Mouse (Mus musculus) bone marrow macrophage, adult 2 months (primary cell): ENCODE measurements at regions not wholly inside any gene's neighbourhood (a gene's known extent, or its start where the extent isn't known, plus 50 kb on each side); places are given as distances from the start of the nearest gene placed in this dataset.

ENCODE experiments used
- H3K27ac ChIP-seq: 2 replicates; pipeline ENCODE4 v1.5.1; 2012; ENCODE audit warnings: low read depth, low read length; ENCODE audit not compliant: insufficient read depth
- H3K4me1 ChIP-seq: 2 replicates; pipeline ENCODE4 v1.6.1; 2012; ENCODE audit warnings: low read length; ENCODE audit not compliant: control insufficient read depth, insufficient read depth
- H3K4me3 ChIP-seq: 2 replicates; pipeline ENCODE4 v1.5.1; 2012; ENCODE audit warnings: mild to moderate bottlenecking, low read length, moderate library complexity; ENCODE audit not compliant: insufficient read depth
- CTCF ChIP-seq: IDR thresholded peaks from 2 replicates; pipeline ENCODE4 v1.5.1; 2012; ENCODE audit warnings: low read depth, mild to moderate bottlenecking, low read length, moderate library complexity
- POLR2A ChIP-seq: IDR thresholded peaks from 2 replicates; pipeline ENCODE4 v1.6.1; 2012; ENCODE audit warnings: mild to moderate bottlenecking, low read depth, low read length, borderline replicate concordance

DNA sequence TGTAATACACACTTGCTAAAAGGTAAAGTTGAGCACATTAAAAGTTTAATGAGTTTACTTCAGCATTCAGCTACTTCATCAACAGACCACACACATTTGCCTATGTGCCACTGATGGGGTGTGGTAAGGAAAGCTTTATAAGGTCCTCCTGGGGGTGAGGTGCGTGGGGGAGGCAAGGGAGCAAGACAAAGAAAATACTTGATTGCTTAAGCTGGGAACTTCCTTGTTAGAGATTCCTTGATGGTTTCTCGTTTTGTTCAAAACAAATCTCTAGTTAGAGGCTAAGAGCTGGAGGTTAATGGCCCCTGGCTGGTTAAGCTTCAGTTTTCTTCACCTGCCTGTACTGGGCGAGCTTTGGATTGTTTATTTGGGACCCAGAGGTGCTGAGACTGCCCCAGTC is 220.7 kb downstream of the Maf start:
- Histone ChIP-seq H3K27ac (peak overlapping the region; percentile 56), H3K4me1 (peaks cover 41% of the 10 kb centered on the region), H3K4me3 (no peak overlapping the region)
- no peak for TF ChIP-seq POLR2A
- no peak for TF ChIP-seq CTCF

DNA sequence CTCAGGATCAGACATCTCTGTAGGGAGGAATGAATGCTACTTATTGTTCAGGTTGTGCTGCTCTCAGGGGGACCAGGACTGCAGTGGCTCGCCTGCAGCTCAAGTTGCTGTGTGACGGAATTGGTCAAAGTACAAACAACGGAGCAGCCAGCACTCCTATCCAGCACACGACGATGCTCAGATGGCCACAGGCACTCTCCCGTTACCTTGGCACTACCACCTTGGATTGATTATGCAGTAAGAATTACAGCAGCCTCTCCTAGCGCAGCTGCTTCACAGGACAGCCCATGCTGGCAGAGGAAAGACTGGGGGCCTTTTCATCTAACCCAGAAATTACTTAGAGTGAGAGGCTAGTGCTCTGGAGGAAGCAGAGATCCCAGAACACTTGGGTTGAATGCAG is 226.5 kb downstream of the Maf start:
- Histone ChIP-seq H3K27ac (no peak overlapping the region), H3K4me3 (no peak overlapping the region), H3K4me1 (peaks cover 3% of the 10 kb centered on the region)
- TF ChIP-seq POLR2A = no peak
- no peak for TF ChIP-seq CTCF

DNA sequence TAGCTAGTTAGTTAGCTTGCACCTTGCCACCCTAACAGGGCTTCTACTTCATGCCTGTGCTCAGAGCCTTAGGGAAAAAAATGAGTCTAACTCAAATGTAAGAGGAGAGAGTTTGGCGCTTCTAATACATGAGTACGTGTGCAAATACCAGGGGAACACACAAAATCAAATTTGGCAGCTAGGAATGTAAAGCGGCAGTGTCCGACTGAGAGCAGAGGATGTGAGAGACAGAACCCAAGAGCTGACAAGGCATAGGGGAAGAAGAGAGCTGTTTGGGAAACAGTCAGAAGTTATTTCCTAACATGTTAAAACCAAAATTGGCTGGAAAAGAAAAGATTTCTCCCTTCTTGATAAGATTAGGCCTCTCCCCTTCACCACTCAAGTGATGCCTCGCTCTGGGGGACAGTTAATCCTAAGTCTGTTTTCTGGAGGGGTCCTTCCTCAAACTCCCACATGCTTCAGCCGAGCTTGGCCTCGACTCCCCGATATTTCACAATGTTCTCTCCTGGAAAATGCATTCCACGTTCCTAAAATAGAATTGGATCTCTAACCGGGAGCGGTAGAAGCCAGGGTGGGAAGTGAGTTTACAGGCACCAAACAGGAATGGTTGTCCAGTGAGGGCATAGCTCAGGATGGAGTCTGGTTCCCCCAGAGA is 229.1 kb downstream of the Maf start:
- no peak overlapping the region for H3K27ac ChIP-seq

DNA sequence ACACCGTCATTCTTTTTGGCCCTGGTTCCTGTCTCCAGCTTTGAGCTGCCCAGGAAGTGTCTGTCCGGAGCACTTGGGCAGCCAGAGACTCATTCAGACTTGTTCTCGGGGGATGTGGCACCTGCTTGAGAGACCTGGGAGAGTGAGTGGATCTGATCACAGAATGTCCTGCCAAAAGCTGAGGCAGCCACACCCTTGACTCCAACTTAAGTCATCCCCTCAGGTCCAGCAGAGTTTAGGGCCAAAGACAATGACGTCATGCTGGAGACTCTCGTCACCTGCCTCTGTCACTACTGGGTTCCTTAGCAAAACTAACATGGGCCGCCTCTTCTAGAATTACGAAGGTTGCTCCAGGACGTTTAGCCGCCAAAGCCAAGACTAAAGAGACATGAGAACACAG is 231.5 kb downstream of the Maf start:
- H3K4me1 ChIP-seq = peaks cover 17% of the 10 kb centered on the region
- no peak overlapping the region for H3K27ac ChIP-seq
- no peak for TF ChIP-seq POLR2A
- no peak for TF ChIP-seq CTCF
- no peak overlapping the region for H3K4me3 ChIP-seq

More for the DNA sequence above, 229.1 kb downstream of the Maf start:
- no peak overlapping the region for H3K4me3 ChIP-seq
- TF ChIP-seq POLR2A = no peak
- no peak for TF ChIP-seq CTCF
- H3K4me1 ChIP-seq = 0 out of 2 replicates have a peak, but pooled peaks cover 2% of the 10 kb centered on the region

DNA sequence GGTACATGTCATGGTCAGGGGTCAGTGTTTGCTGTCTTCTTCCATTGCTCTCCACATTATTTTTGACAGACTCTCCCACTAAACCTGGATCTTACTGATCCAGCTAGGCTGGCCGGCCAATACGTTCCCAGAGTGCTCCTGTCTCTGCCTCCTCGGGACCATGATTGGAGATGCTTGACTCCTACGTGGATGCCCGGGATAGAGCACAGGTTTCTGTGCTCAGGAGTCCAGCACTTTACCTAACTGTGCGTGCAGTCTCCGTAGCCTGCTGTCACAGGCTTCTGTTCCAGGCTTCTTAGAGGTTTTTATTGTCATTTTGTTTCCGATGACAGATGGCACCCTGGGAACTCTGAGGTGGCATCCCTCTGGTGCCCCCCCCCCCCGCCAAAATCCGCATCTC is 232.4 kb downstream of the Maf start:
- H3K4me1 ChIP-seq = peaks cover 17% of the 10 kb centered on the region
- H3K27ac ChIP-seq = no peak overlapping the region
- TF ChIP-seq CTCF = no peak
- TF ChIP-seq POLR2A = no peak
- no peak overlapping the region for H3K4me3 ChIP-seq

DNA sequence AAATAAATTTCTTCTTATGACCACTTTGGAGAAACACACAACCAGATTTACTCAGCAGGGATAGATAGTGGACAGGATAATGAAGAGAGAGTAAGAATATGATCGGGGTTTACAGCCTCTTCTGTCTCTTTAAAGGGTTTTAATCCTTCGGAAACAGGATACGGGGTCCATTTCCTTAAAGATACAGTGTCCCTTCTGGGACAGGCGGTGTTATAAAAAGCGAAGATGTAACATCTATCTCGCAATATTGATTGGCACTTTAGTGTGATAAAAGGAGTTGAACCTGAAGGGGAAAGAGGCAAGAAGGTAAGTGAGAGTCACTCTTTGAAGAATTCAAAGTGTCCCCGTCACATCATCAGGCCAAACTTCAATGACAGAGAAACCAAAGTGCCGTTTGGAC is 233.6 kb downstream of the Maf start:
- Histone ChIP-seq H3K4me3 (no peak overlapping the region), H3K27ac (no peak overlapping the region), H3K4me1 (peaks cover 17% of the 10 kb centered on the region)
- TF ChIP-seq CTCF = no peak
- TF ChIP-seq POLR2A = no peak

DNA sequence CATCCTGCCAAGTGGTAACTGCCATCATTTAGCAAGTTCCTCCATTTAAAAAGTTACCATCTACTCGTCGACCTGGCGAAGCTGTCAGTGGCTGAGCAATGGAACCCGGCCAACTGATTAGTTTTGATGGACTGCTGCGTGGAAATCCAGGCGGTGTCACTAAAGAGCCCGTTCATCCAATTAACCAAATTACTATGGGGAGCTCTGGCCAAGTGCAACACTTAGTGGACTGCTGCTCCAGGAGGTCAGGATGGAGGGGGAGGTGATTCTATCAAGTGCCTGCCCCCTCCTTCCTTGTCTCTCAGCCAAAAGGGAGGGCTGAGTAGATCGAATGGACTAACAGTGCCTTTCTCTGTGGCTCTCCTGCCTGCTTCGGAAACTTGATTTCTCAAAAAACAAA is 241.0 kb downstream of the Maf start:
- H3K27ac ChIP-seq = no peak overlapping the region
- TF ChIP-seq POLR2A (no peak), CTCF (no peak)
- H3K4me3 ChIP-seq = no peak overlapping the region
- H3K4me1 ChIP-seq = 0 out of 2 replicates have a peak, but pooled peaks cover 2% of the 10 kb centered on the region

DNA sequence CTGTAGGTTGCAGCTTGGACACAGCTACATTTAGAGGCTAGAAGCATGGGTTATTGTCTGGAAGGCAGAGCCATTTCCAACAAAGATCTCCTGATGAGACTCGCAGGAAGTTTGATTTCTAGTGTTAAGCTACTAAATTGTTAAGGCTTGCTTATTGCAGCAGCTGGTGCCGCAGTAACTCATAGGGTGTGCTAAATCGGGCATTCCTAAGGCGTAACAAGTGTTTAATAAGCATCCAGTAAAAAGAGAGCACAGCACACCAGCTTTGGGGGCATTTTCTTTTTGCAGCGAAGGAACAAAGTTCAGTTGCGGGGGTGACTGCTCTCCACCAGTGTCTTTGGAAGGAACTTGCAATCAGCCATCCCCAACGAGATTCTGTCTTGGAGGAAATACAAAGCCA is 241.5 kb downstream of the Maf start:
- H3K4me1 ChIP-seq = no peaks in the 10 kb centered on the region
- H3K4me3 ChIP-seq = no peak overlapping the region
- H3K27ac ChIP-seq = no peak overlapping the region
- no peak for TF ChIP-seq CTCF
- TF ChIP-seq POLR2A = no peak

DNA sequence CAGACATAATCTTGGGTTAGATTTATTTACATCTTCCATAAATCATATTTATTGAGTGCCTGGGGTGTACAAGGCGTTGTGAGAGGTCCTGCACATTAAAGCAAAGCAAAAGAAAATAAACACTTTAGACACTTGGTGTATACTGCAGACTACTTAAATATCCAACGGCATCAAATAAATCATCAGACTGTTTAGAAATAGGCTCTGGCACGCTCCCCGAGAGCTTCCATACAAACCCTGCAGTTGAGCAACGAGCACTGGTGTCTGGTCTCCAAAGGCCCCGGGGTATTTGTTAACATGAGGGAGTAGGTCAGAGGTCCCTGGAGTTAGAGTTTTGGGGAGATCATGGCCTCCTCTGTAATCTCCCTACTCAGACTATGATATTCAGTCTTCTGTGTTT is 244.9 kb downstream of the Maf start:
- no peak overlapping the region for H3K4me3 ChIP-seq
- TF ChIP-seq CTCF (no peak), POLR2A (no peak)
- no peaks in the 10 kb centered on the region for H3K4me1 ChIP-seq
- no peak overlapping the region for H3K27ac ChIP-seq

DNA sequence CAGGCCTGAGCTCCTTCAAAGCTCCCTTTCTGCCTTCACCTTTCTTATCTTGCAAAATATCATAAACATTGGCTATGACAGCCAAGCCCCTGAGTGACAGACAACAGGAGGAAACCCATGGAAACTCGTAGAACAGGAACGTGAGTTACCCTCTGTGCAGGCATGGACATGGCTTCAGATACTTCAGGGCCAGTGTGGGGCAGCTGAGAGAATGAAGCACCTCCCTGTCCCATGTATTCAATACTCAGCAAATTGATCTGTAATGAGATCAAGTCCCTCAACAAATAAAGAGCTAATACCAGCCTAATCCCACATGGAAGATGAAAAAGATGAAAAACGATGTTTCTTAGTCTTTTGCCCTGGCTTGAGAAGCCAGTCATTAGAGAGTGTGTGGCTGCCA is 249.5 kb downstream of the Maf start:
- H3K4me3 ChIP-seq = no peak overlapping the region
- H3K27ac ChIP-seq = no peak overlapping the region
- TF ChIP-seq CTCF (no peak), POLR2A (no peak)
- H3K4me1 ChIP-seq = peaks cover 3% of the 10 kb centered on the region; the same call in 1 of the 2 replicates
